Mouse (Mus musculus) embryo, embryonic 9.5 days (tissue): ENCODE measurements around the gene Gm5724.
A peak's percentile ranks its signal among the peaks of the same experiment; 100 is the strongest.

ENCODE experiments used
- DNase-seq: peaks from one replicate; pipeline ENCODE4 v3.0.0-alpha.2; 2017; ENCODE audit errors: extremely low spot score

The Gm5724 gene

GRCm38 (mm10) chr6:141773710-141774109 is at the start of gene Gm5724:
Gene Gm5724, minus strand, starts transcription at chr6:141773810.
- DNase-seq = no peak

- peak; percentile 19 for DNase-seq
These were observed 24.2 kb upstream of the Gm5724 start for GRCm38 (mm10) chr6:141797837-141798236.

- no peak for DNase-seq
These were observed 866 bp upstream of the Gm5724 start for GRCm38 (mm10) chr6:141774476-141774875.

GRCm38 (mm10) chr6:141691246-141691645 is 82.4 kb downstream of the Gm5724 start:
- DNase-seq = no peak

- DNase-seq = no peak
These were observed 86.6 kb downstream of the Gm5724 start for GRCm38 (mm10) chr6:141687008-141687407.
